Mouse (Mus musculus) gastrocnemius, adult 18-20 months (tissue): ENCODE results near the gene Slbp. TPM values are rescaled to one million over a fixed set of nuclear protein-coding genes. Genes with fewer than 3 reads are reported as not detected.
A peak's percentile ranks its signal among the peaks of the same experiment; 100 is the strongest.

Source experiments
- DNase-seq: peaks from one replicate; pipeline ENCODE4 v3.0.0; 2021; ENCODE audit warnings: low spot score
- long read RNA-seq, 2 experiments: library from polyadenylated mRNA; stranded (forward); transcript quantifications; one replicate each; pipeline ENCODE4 v2.0.0; 2021
- total RNA-seq, 2 experiments: library from RNA; stranded (reverse); gene quantifications; 2 replicates each; pipeline ENCODE4 v1.2.3; 2021

The Slbp gene
- 1 to 10 TPM; 5.7 to 8.1 TPM for total RNA-seq
- long read RNA-seq, experiment 1, transcript Slbp-201 (8 exons, 1,906 nt), result major isoform, 13 of 14 reads
- long read RNA-seq, experiment 1, partial matches to known transcripts, result 1 of 14 reads
- long read RNA-seq, experiment 1, other reads (novel, unspliced or antisense), result 0 of 14 reads
- long read RNA-seq, experiment 2, transcript Slbp-201 (8 exons, 1,906 nt), result major isoform, 6 of 10 reads
- long read RNA-seq, experiment 2, partial matches to known transcripts, result 2 of 10 reads
- long read RNA-seq, experiment 2, other reads (novel, unspliced or antisense), result 1 of 10 reads

GRCm38 (mm10) chr5:33651921-33652782 lies at the start of gene Slbp:
Gene Slbp, minus strand, starts transcription at chr5:33652574.
- peak; percentile 95 for DNase-seq

- no peak for DNase-seq
Observed at GRCm38 (mm10) chr5:33701832-33702231, 49.5 kb upstream of the Slbp start.

- no peak for DNase-seq
Observed at GRCm38 (mm10) chr5:33700010-33700409, 47.6 kb upstream of the Slbp start.

- DNase-seq, result no peak
Observed at GRCm38 (mm10) chr5:33698669-33699068, 46.3 kb upstream of the Slbp start.

- no peak for DNase-seq
Observed at GRCm38 (mm10) chr5:33697947-33698512, 45.7 kb upstream of the Slbp start.

GRCm38 (mm10) chr5:33697534-33697933 lies 45.2 kb upstream of the Slbp start:
- no peak for DNase-seq

- no peak for DNase-seq
Observed at GRCm38 (mm10) chr5:33696430-33696829, 44.1 kb upstream of the Slbp start.

- no peak for DNase-seq
Observed at GRCm38 (mm10) chr5:33695718-33696121, 43.3 kb upstream of the Slbp start.

- DNase-seq, result no peak
Observed at GRCm38 (mm10) chr5:33694848-33695717, 42.7 kb upstream of the Slbp start.

- DNase-seq, result no peak
Observed at GRCm38 (mm10) chr5:33694461-33694847, 42.1 kb upstream of the Slbp start.

- no peak for DNase-seq
Observed at GRCm38 (mm10) chr5:33692393-33692792, 40.0 kb upstream of the Slbp start.

- peak; percentile 22 for DNase-seq
Observed at GRCm38 (mm10) chr5:33689852-33690645, 37.7 kb upstream of the Slbp start.

- no peak for DNase-seq
Observed at GRCm38 (mm10) chr5:33689221-33689844, 37.0 kb upstream of the Slbp start.

- no peak for DNase-seq
Observed at GRCm38 (mm10) chr5:33688278-33689220, 36.2 kb upstream of the Slbp start.

GRCm38 (mm10) chr5:33687142-33687541 lies 34.8 kb upstream of the Slbp start:
- DNase-seq, result no peak

- DNase-seq, result no peak
Observed at GRCm38 (mm10) chr5:33684932-33685331, 32.6 kb upstream of the Slbp start.

- DNase-seq, result no peak
Observed at GRCm38 (mm10) chr5:33683897-33684652, 31.7 kb upstream of the Slbp start.

GRCm38 (mm10) chr5:33682963-33683362 lies 30.6 kb upstream of the Slbp start:
- no peak for DNase-seq
